Mouse (Mus musculus) CH12.LX (cell line): ENCODE data around the gene Rragd. TPM values are rescaled to one million over a fixed set of nuclear protein-coding genes. Genes with fewer than 3 reads are reported as not detected.

Experiments
- DNase-seq: peaks from one replicate; pipeline ENCODE4 v3.0.0-alpha.2; 2013; ENCODE audit errors: extremely low read depth
- H3K27ac ChIP-seq: 2 replicates; pipeline ENCODE4 v1.5.1; 2012; ENCODE audit warnings: low read depth, mild to moderate bottlenecking, control low read depth, moderate library complexity; ENCODE audit not compliant: insufficient read depth
- H3K27me3 ChIP-seq: replicated peaks from 2 replicates; pipeline ENCODE3; 2012; ENCODE audit warnings: inconsistent platforms
- H3K36me3 ChIP-seq, 2 experiments: replicated peaks in 1 of 2; 2 replicates each; pipeline versions ENCODE3 to v1.6.1; 2012; ENCODE audit warnings: inconsistent platforms in 1 of 2, low read length in 1 of 2, mild to moderate bottlenecking in 1 of 2, mixed read lengths in 1 of 2, moderate library complexity in 1 of 2; ENCODE audit not compliant: control insufficient read depth in 1 of 2, insufficient read depth in 1 of 2
- H3K4me1 ChIP-seq, 2 experiments: 2 replicates each; pipeline ENCODE4 v1.6.1; 2012; ENCODE audit warnings: inconsistent platforms in 1 of 2, moderate library complexity in 1 of 2; ENCODE audit not compliant: insufficient read depth in 2 of 2, control insufficient read depth in 1 of 2
- H3K4me2 ChIP-seq: 2 replicates; pipeline ENCODE4 v1.6.1; 2012; ENCODE audit warnings: low read depth, mild to moderate bottlenecking, control low read depth; ENCODE audit not compliant: poor library complexity, insufficient read depth, severe bottlenecking
- H3K4me3 ChIP-seq, 3 experiments: fragments of 150-350 bp in 1 of 3; sonication (generic) in 1 of 3; replicated peaks in 1 of 3; 2 replicates each; pipeline versions ENCODE3 to v1.5.1; 2011 to 2012; ENCODE audit warnings: low read depth in 2 of 3, low read length in 2 of 3, mild to moderate bottlenecking in 2 of 3, moderate library complexity in 2 of 3, control low read depth in 1 of 3, improper control_type of control experiment in 1 of 3, inconsistent platforms in 1 of 3, mixed read lengths in 1 of 3; ENCODE audit not compliant: poor library complexity in 1 of 3
- H3K79me2 ChIP-seq: replicated peaks from 2 replicates; pipeline ENCODE4 v1.6.1; 2012; ENCODE audit warnings: mild to moderate bottlenecking, moderate library complexity; ENCODE audit not compliant: control insufficient read depth, poor library complexity, insufficient read depth, severe bottlenecking; ENCODE audit errors: extremely low read depth
- H3K9ac ChIP-seq: 2 replicates; pipeline ENCODE4 v1.6.1; 2012; ENCODE audit warnings: low read depth, mild to moderate bottlenecking, control low read depth, moderate library complexity; ENCODE audit not compliant: insufficient read depth
- H3K9me3 ChIP-seq: replicated peaks from 2 replicates; pipeline ENCODE3; 2012; ENCODE audit warnings: low read length, inconsistent platforms, mixed read lengths
- CHD1 ChIP-seq: IDR thresholded peaks from 2 replicates; pipeline ENCODE4 v1.6.1; 2012; ENCODE audit warnings: low read depth, low read length, improper control_type of control experiment, inconsistent platforms
- E2F4 ChIP-seq: IDR thresholded peaks from 2 replicates; pipeline ENCODE4 v1.6.1; 2011; ENCODE audit warnings: low read depth, low read length, improper control_type of control experiment; ENCODE audit not compliant: insufficient replicate concordance
- EP300 ChIP-seq: IDR thresholded peaks from 2 replicates; pipeline ENCODE4 v1.6.1; 2011; ENCODE audit warnings: low read length, improper control_type of control experiment
- ETS1 ChIP-seq: conservative IDR thresholded peaks from 2 replicates; pipeline ENCODE4 v1.6.1; 2012; ENCODE audit warnings: low read depth, mild to moderate bottlenecking, inconsistent platforms, low read length, improper control_type of control experiment, moderate library complexity
- JUND ChIP-seq: conservative IDR thresholded peaks from 2 replicates; pipeline ENCODE4 v1.6.1; 2011; ENCODE audit warnings: low read depth, low read length, improper control_type of control experiment
- KAT2A ChIP-seq: IDR thresholded peaks from 2 replicates; pipeline ENCODE4 v1.6.1; 2012; ENCODE audit warnings: low read length, improper control_type of control experiment, inconsistent platforms; ENCODE audit not compliant: insufficient replicate concordance
- MXI1 ChIP-seq: IDR thresholded peaks from 2 replicates; pipeline ENCODE4 v1.6.1; 2011; ENCODE audit warnings: mild to moderate bottlenecking, low read depth, low read length, improper control_type of control experiment
- NELFE ChIP-seq: IDR thresholded peaks from 2 replicates; pipeline ENCODE4 v1.6.1; 2011; ENCODE audit warnings: low read depth, low read length, improper control_type of control experiment
- NRF1 ChIP-seq: IDR thresholded peaks from 2 replicates; pipeline ENCODE4 v1.6.1; 2014; ENCODE audit warnings: low read depth, mild to moderate bottlenecking, inconsistent platforms, low read length, improper control_type of control experiment, moderate library complexity
- PAX5 ChIP-seq: IDR thresholded peaks from 2 replicates; pipeline ENCODE4 v1.6.1; 2012; ENCODE audit warnings: low read length, inconsistent platforms, mixed read lengths
- SMC3 ChIP-seq: IDR thresholded peaks from 2 replicates; pipeline ENCODE4 v1.6.1; 2011; ENCODE audit warnings: low read depth, low read length, improper control_type of control experiment
- ZC3H11A ChIP-seq: IDR thresholded peaks from 2 replicates; pipeline ENCODE4 v1.6.1; 2012; ENCODE audit warnings: low read depth, mild to moderate bottlenecking, inconsistent platforms, low read length, improper control_type of control experiment
- ZKSCAN1 ChIP-seq: IDR thresholded peaks from 2 replicates; pipeline ENCODE4 v1.6.1; 2012; ENCODE audit warnings: low read depth, inconsistent platforms, low read length, improper control_type of control experiment, borderline replicate concordance
- ZNF384 ChIP-seq: IDR thresholded peaks from 2 replicates; pipeline ENCODE4 v1.6.1; 2012; ENCODE audit warnings: low read depth, low read length, improper control_type of control experiment, inconsistent platforms
- dilution Hi-C: fragments of 300-500 bp; cut with MboI; formaldehyde crosslinking; loops from 2 replicates; pipeline ENCODE4 v1.14.3; 2020; ENCODE audit warnings: low sequenced_read_pairs; ENCODE audit not compliant: extremely low pct_unique_long_range_greater_than_20kb, extremely low pct_ligation_motif_present
- in situ Hi-C: fragments of 300-500 bp; cut with MboI; formaldehyde crosslinking; loops from 3 replicates; pipeline ENCODE4 v1.14.3; 2019; ENCODE audit warnings: low sequenced_read_pairs, low pct_ligation_motif_present, low pct_unique_long_range_greater_than_20kb, mixed read lengths
- polyA plus RNA-seq: library from polyadenylated mRNA; unstranded; fragments of >175 nt; gene quantifications from 2 replicates; pipeline ENCODE4 v1.2.1, GENCODE M21; 2012; ENCODE audit warnings: low read depth; ENCODE audit not compliant: insufficient read length
- total RNA-seq, 2 experiments: library from RNA; depleted of rRNA; stranded (reverse); fragments of 300-350 nt in 1 of 2; fragments of >200 nt in 1 of 2; gene quantifications; 2 replicates each; pipeline ENCODE4 v1.2.3; 2012 to 2014

The Rragd gene
- total and polyA plus RNA-seq, 3 experiments = 0.46 to 1.4 (median 1.1) TPM

- Histone ChIP-seq H3K36me3 (no peaks in the 10 kb centered on the region), H3K9me3 (no peaks in the 10 kb centered on the region), H3K9ac (no peak overlapping the region), H3K27me3 (no peaks in the 10 kb centered on the region), H3K27ac (no peak overlapping the region), H3K4me2 (no peak overlapping the region), H3K4me3 (no peak overlapping the region), H3K4me1 (peaks cover 11 to 26% of the 10 kb centered on the region in 2 experiments), H3K79me2 (no peaks in the 10 kb centered on the region)
- TF ChIP-seq NRF1 (no peak), KAT2A (no peak)
- dilution Hi-C loops = no loop called here
- in situ Hi-C loops = no loop called here
- DNase-seq = no peak
These were observed 87.5 kb downstream of the Rragd start for GRCm38 (mm10) chr4:33070326-33070725.

- dilution Hi-C loops = no loop called here
- Histone ChIP-seq H3K27ac (no peak overlapping the region), H3K4me1 (peaks cover 15 to 36% of the 10 kb centered on the region in 2 experiments), H3K4me2 (no peak overlapping the region), H3K36me3 (no peaks in the 10 kb centered on the region), H3K4me3 (no peak overlapping the region), H3K9me3 (no peaks in the 10 kb centered on the region), H3K79me2 (no peaks in the 10 kb centered on the region), H3K27me3 (no peaks in the 10 kb centered on the region), H3K9ac (no peak overlapping the region)
- in situ Hi-C loops = no loop called here
- no peak for DNase-seq
- TF ChIP-seq SMC3 = no peak
- TF ChIP-seq PAX5 = no peak
- no peak for TF ChIP-seq EP300
- TF ChIP-seq ZKSCAN1 = no peak
- TF ChIP-seq CHD1 = no peak
- no peak for TF ChIP-seq E2F4
- no peak for TF ChIP-seq JUND
- TF ChIP-seq MXI1 = no peak
- TF ChIP-seq KAT2A = no peak
- TF ChIP-seq ZNF384 = no peak
- no peak for TF ChIP-seq ZC3H11A
- no peak for TF ChIP-seq NELFE
- TF ChIP-seq ETS1 = no peak
These were observed 88.5 kb downstream of the Rragd start for GRCm38 (mm10) chr4:33071337-33071736.

Other genes with a start within 250 kb of the Rragd start
- gene Lyrm2, start 182.8 kb upstream of the Rragd start, total RNA-seq (2012; rRNA removed) = 47.5 TPM in 2 replicates
- 135 and 141 TPM in 2 replicates for gene Lyrm2, start 182.8 kb upstream of the Rragd start, total RNA-seq (2014; rRNA removed)
- 35.7 and 37.2 TPM in 2 replicates for gene Lyrm2, start 182.8 kb upstream of the Rragd start, polyA plus RNA-seq
- gene Ankrd6, start 32.2 kb upstream of the Rragd start, total RNA-seq (2012; rRNA removed) = 1.4 and 2.1 TPM in 2 replicates
- gene Ankrd6, start 32.2 kb upstream of the Rragd start, total RNA-seq (2014; rRNA removed) = 1.3 TPM in 2 replicates
- gene Ankrd6, start 32.2 kb upstream of the Rragd start, polyA plus RNA-seq = 1.5 and 1.6 TPM in 2 replicates
- gene Ube2j1, start 48.4 kb downstream of the Rragd start, total RNA-seq (2012; rRNA removed) = 64.3 and 70.0 TPM in 2 replicates
- gene Ube2j1, start 48.4 kb downstream of the Rragd start, total RNA-seq (2014; rRNA removed) = 122 and 131 TPM in 2 replicates
- gene Ube2j1, start 48.4 kb downstream of the Rragd start, polyA plus RNA-seq = 93.0 and 103 TPM in 2 replicates
- gene Gabrr2, start 80.0 kb downstream of the Rragd start, total RNA-seq (2012; rRNA removed) = 0.17 and 0.42 TPM in 2 replicates
- not detected in 2 replicates for gene Gabrr2, start 80.0 kb downstream of the Rragd start, total RNA-seq (2014; rRNA removed)
- 0.31 and 0.59 TPM in 2 replicates for gene Gabrr2, start 80.0 kb downstream of the Rragd start, polyA plus RNA-seq
- 43.3 and 52.3 TPM in 2 replicates for gene Gabrr1, start 149.5 kb downstream of the Rragd start, total RNA-seq (2012; rRNA removed)
- 76.9 and 82.0 TPM in 2 replicates for gene Gabrr1, start 149.5 kb downstream of the Rragd start, total RNA-seq (2014; rRNA removed)
- 112 and 114 TPM in 2 replicates for gene Gabrr1, start 149.5 kb downstream of the Rragd start, polyA plus RNA-seq
- 0.55 and 0.59 TPM in 2 replicates for gene Pm20d2, start 206.7 kb downstream of the Rragd start, total RNA-seq (2012; rRNA removed)
- 0.22 and 0.32 TPM in 2 replicates for gene Pm20d2, start 206.7 kb downstream of the Rragd start, total RNA-seq (2014; rRNA removed)
- 0.16 TPM in 1 of 2 replicates, not detected in the other for gene Pm20d2, start 206.7 kb downstream of the Rragd start, polyA plus RNA-seq
- not detected in 2 replicates for gene Srsf12, start 226.0 kb downstream of the Rragd start, total RNA-seq (2012; rRNA removed)
- gene Srsf12, start 226.0 kb downstream of the Rragd start, total RNA-seq (2014; rRNA removed) = not detected in 2 replicates
- not detected in 2 replicates for gene Srsf12, start 226.0 kb downstream of the Rragd start, polyA plus RNA-seq